Comparison of ENCODE assay signal across 8 mouse cellular contexts in the genomic region with DNA sequence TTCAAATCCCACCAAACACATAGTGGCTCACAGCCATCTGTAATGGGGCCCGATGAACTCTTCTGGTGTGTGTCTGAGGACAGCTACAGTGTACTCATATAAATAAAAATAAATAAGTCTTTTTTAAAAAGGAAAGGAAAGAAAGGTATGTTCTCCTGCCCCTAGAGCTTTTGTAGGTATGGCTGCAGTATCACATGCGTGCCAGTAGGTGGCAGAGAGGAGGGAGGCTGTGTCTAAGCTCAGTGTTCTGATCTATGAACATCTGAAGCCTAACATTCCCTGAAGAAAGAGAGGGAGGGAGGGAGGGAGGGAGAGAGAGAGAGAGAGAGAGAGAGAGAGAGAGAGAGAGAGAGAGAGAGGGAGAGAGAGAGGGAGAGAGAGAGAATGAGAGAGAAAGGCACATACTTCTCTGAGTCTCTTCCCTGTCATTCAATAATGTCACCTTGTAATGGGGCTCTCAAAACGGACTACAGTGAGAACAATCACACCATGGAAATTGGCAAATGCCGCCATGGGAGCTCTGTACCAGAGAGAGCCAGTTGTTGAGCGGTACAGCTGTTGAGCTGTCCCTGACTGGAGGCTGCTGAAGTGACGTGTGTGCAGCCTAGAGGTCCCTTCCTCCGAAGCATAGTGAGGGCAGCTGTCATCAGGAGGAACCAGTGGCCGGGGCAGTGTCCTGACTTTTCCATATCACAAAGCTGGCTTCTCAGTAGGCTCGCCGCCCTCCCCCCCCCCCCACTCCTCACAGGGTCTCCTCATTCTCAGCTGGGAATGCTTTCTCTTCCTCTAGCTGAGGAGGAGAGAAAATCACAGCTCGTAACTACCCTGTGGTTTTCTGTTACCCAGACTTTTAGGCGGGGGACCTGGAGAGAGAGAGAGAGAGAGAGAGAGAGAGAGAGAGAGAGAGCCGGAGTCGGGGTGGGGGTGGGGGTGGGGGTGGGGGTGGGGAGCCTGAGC. TPM values are rescaled to one million over a fixed set of nuclear protein-coding genes. Genes with fewer than 3 reads are reported as not detected.
DNase-seq lines count a peak whose midpoint lies in the region; ATAC-seq lines count a peak whose summit lies in the region.

No protein-coding gene starts in this region.

- WGBS in kidney, embryonic 15.5 days, result 17% methylated on average over 13 of the region's 14 CpGs
- 16% methylated on average over 11 of the region's 14 CpGs for WGBS in heart, embryonic 12.5 days
- WGBS in limb, embryonic 15.5 days, result 17% methylated on average over 9 of the region's 14 CpGs

- H3K9me3 ChIP-seq in kidney, embryonic 15.5 days (replicated peaks), result no peaks in the 10 kb centered on the region
- H3K9me3 ChIP-seq in heart, embryonic 12.5 days (replicated peaks), result no peaks in the 10 kb centered on the region
- no peaks in the 10 kb centered on the region for H3K9me3 ChIP-seq in limb, embryonic 15.5 days

- no peak for DNase-seq in kidney, adult 8-10 months
- DNase-seq in R1 (ENCODE audit: low read depth, low spot score), result peak; percentile 52
- peak; percentile 55 for DNase-seq in retina, postnatal 1 day
- no peak for DNase-seq in adrenal gland, postnatal 25 days
- DNase-seq in layer of hippocampus, postnatal 36 days, result no peak

- 0 out of 2 replicates have a peak overlapping the region, but pooled peaks have one; percentile 56 for H3K27ac ChIP-seq in kidney, embryonic 15.5 days
- H3K27ac ChIP-seq in heart, embryonic 12.5 days (ENCODE audit: poor library complexity, severe bottlenecking), result no peak overlapping the region
- H3K27ac ChIP-seq in limb, embryonic 15.5 days, result peak overlapping the region; percentile 89

- H3K4me1 ChIP-seq in kidney, embryonic 15.5 days, result 0 out of 2 replicates have a peak, but pooled peaks cover 24% of the 10 kb centered on the region
- peaks cover 18% of the 10 kb centered on the region for H3K4me1 ChIP-seq in heart, embryonic 12.5 days (replicated peaks)
- H3K4me1 ChIP-seq in limb, embryonic 15.5 days, result peaks cover 73% of the 10 kb centered on the region

- H3K27me3 ChIP-seq in kidney, embryonic 15.5 days, result no peaks in the 10 kb centered on the region
- no peaks in the 10 kb centered on the region for H3K27me3 ChIP-seq in heart, embryonic 12.5 days (replicated peaks)
- H3K27me3 ChIP-seq in limb, embryonic 15.5 days, result no peaks in the 10 kb centered on the region

- no peak; the same call in 1 of the 2 replicates for ATAC-seq in kidney, embryonic 15.5 days (replicated peaks; ENCODE audit: low FRiP score)
- peak; percentile 65; the same call in 1 of the 2 replicates for ATAC-seq in heart, embryonic 12.5 days (ENCODE audit: insufficient number of reproducible peaks, low FRiP score)
- ATAC-seq in limb, embryonic 15.5 days (ENCODE audit: insufficient number of reproducible peaks, low FRiP score, low TSS enrichment, low read depth), result peak; percentile 32; the same call in 1 of the 2 replicates

- no peak overlapping the region for H3K4me2 ChIP-seq in kidney, embryonic 15.5 days
- peak overlapping the region; percentile 32 for H3K4me2 ChIP-seq in heart, embryonic 12.5 days
- H3K4me2 ChIP-seq in limb, embryonic 15.5 days, result no peak overlapping the region

- no peak overlapping the region for H3K9ac ChIP-seq in kidney, embryonic 15.5 days
- no peak overlapping the region for H3K9ac ChIP-seq in heart, embryonic 12.5 days
- H3K9ac ChIP-seq in limb, embryonic 15.5 days, result no peak overlapping the region

- H3K36me3 ChIP-seq in kidney, embryonic 15.5 days, result no peaks in the 10 kb centered on the region
- no peaks in the 10 kb centered on the region for H3K36me3 ChIP-seq in heart, embryonic 12.5 days
- no peaks in the 10 kb centered on the region for H3K36me3 ChIP-seq in limb, embryonic 15.5 days

- no peak overlapping the region for H3K4me3 ChIP-seq in kidney, embryonic 15.5 days (replicated peaks)
- no peak overlapping the region for H3K4me3 ChIP-seq in heart, embryonic 12.5 days
- H3K4me3 ChIP-seq in limb, embryonic 15.5 days, result no peak overlapping the region

RNA-seq across cellular contexts. Expression of gene Tifab, which starts 11.0 kb away (rescaled TPM):
- 2.1 and 2.4 TPM in 2 replicates for polyA plus RNA-seq in kidney, embryonic 15.5 days (2015; fragmentation: Nextera tagmentation; extraction: Ambion mirVana)
- polyA plus RNA-seq in heart, embryonic 12.5 days (2016; fragmentation: Nextera tagmentation; extraction: Ambion mirVana), result 0.72 and 0.81 TPM in 2 replicates
- 3.2 and 3.8 TPM in 2 replicates for polyA plus RNA-seq in limb, embryonic 15.5 days (2015; fragmentation: Nextera tagmentation; extraction: Ambion mirVana)
- total RNA-seq in adrenal gland, postnatal 25 days (2021), result 1.1 and 1.5 TPM in 2 replicates
- 1 to 10 TPM; 1.6 TPM for total RNA-seq in layer of hippocampus, postnatal 36 days (2021)

RNA-seq across cellular contexts. Expression of gene H2afy, which starts 31.6 kb away (rescaled TPM):
- polyA plus RNA-seq in kidney, embryonic 15.5 days (2015; fragmentation: Nextera tagmentation; extraction: Ambion mirVana), result 395 and 406 TPM in 2 replicates
- 141 and 152 TPM in 2 replicates for polyA plus RNA-seq in heart, embryonic 12.5 days (2016; fragmentation: Nextera tagmentation; extraction: Ambion mirVana)
- 242 and 272 TPM in 2 replicates for polyA plus RNA-seq in limb, embryonic 15.5 days (2015; fragmentation: Nextera tagmentation; extraction: Ambion mirVana)
- total RNA-seq in adrenal gland, postnatal 25 days (2021), result 128 and 133 TPM in 2 replicates
- total RNA-seq in layer of hippocampus, postnatal 36 days (2021), result 100 to 1,000 TPM; 120 to 128 TPM

Comparison
In these comparisons a context has a peak if more than half of its experiments do, and no peak if none do; other contexts are left out.
1. DNase-seq: peak in R1 (single experiment) and retina, postnatal 1 day (single experiment); none in kidney, adult 8-10 months (0 of 2), adrenal gland, postnatal 25 days (single experiment) and layer of hippocampus, postnatal 36 days (0 of 2).